Mouse (Mus musculus) layer of hippocampus, postnatal 36 days (tissue): ENCODE measurements around the gene Vmn1r55. TPM values are rescaled to one million over a fixed set of nuclear protein-coding genes. Genes with fewer than 3 reads are reported as not detected.
"Not testable (repeated sequence)": the region's sequence is repeated elsewhere in the genome, so short reads cannot be mapped to it uniquely, and the experiment has no call there.

Source experiments
- DNase-seq, 2 experiments: peaks; one replicate each; pipeline ENCODE4 v3.0.0; 2022
- total RNA-seq, 2 experiments: library from RNA; stranded (reverse); gene quantifications; 2 replicates each; pipeline ENCODE4 v1.2.3; 2021

Vmn1r55 gene
- total RNA-seq: not detected

DNA sequence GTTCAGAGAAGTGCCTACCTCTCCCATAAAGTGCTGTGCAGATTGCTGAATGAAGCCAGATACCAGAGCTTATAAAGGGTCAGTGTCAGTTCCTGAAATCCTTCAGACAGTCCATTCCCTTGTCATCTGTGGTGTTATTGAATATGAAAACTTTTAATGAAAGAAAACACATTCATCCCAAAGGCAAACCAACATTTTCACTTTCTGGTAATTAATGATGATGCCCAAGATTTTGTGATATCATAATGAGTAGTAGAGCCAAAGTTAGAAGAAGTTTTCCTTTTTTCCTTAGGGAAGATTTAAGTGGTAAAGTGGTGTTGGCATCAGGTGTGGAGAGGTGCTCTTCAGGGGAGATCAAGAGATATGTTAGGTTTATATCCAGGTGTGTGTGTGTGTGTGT is at the start of gene Vmn1r55:
Vmn1r55 (minus strand) TSS at position 101 of the 400 bp plus-strand sequence.
- DNase-seq: not testable (repeated sequence)

DNA sequence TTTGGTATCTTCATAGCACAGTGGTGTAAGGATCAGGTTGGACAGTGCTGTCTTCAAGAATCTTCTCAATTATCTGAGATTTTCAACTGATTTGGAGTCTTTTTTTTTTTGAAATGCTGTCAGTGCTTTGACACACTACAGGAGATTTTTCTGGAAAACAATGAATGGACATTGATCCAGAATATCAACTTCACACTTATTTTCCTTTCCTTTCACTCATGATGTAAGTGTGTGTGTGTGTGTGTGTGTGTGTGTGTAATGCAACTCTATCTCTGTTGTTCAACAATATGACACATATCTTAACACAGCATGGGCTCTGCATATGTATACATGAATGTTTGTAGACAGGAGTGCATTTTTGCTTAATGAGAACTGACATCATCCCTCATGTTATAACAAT is 47.2 kb upstream of the Vmn1r55 start, which contains the start of gene Vmn1r56:
Vmn1r56 (minus strand) TSS at position 101 of the 400 bp plus-strand sequence.
- not testable (repeated sequence) for DNase-seq

DNA sequence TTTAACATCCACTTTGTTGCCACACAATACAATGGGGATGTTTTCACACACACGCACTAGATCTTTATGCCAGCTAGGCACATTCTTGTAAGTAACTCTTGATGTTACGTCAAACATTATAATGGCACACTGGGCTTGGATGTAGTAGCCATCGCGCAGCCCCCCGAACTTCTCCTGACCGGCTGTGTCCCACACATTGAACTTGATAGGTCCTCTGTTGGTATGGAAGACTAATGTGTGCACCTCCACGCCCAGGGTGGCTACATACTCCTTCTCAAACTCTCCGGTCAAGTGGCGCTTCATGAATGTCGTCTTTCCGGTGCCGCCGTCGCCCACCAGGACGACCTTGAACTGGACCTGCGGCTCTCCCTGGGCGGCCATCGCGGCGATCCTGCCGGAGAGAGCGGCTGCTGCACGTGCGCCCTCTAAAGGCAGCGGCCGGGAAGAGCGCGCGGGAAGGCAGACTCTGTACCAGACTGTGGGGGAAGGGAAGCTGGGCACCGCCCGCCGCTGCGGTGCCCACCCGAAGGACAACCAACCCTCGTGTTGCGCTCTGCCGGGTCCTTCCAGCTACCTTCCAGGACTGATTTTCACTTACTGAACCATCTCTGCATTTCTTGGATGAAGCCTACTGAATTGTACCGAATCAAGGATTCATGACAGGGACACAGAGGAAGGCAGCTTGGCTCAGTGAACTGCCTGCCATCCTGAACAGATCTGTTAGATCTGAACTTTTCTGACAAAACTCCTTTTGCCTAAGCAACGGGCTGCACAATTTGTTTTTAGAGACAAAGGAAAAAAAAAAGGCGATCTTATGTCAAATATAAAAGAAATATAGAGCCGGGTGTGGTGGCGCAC is 23.7 kb downstream of the Vmn1r55 start, which contains the start of gene Rasl2-9:
Rasl2-9 (minus strand) TSS at position 402 of the 858 bp plus-strand sequence.
- peak; percentile 75 to 80 for DNase-seq

DNA sequence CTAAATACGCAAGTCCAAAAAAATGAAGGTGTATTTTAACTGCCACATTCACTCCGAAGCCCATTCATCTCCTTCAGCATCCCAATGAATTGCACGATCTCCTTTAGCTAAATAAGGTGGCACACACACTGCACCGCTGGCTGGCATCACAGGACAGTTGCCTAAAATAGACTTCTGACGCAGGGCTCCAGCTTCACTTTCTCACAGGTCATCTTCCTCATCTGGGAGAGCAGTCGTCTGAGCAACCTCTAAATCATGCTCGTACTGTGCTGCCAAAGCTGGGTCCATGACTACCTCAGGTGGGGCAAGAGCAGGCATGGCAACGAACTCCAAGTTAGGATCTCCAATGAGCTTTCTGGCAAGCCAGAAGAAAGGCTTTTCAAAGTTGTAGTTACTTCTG is 24.4 kb downstream of the Vmn1r55 start:
- DNase-seq: no peak

DNA sequence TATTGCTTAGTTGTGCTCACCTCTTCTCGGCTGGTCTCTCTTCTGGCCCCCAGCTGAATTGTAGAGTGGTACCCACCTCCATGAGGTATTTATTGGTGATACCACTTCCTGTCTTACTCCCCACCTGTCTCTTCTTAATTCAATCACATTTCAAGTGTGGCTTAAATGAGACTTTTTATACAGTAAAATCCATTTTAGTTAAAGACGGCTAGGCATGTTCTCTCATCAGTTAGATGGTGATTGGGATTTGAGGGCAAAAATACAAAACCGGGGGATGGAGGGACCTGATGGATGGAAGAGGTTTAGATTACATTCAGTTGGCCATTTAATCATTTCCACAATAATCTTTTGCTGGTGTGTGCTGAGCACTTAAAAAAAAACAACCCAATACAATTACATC is 32.6 kb downstream of the Vmn1r55 start, which contains the start of gene Rfpl4:
Rfpl4 (minus strand) TSS at position 101 of the 400 bp plus-strand sequence.
- no peak for DNase-seq

DNA sequence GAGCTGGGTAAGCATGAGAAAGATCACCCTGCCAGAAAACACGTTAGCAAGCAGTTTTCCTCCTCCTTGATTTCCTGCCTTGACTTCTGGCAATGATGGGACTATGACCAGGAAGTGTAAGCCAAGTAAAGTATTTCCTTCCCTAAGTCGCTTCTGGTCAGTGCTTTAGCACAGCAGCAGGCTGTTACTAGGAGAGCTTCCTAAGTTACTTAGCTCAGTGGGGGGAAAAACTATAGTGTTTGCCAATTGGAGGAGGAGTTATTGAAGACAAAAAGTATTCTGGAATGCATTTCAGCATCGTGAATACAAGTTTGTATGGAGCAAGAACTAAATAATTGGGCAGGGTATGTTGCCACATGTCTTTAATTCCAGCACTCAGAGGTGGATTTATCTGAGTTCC is 36.8 kb downstream of the Vmn1r55 start:
- no peak for DNase-seq

DNA sequence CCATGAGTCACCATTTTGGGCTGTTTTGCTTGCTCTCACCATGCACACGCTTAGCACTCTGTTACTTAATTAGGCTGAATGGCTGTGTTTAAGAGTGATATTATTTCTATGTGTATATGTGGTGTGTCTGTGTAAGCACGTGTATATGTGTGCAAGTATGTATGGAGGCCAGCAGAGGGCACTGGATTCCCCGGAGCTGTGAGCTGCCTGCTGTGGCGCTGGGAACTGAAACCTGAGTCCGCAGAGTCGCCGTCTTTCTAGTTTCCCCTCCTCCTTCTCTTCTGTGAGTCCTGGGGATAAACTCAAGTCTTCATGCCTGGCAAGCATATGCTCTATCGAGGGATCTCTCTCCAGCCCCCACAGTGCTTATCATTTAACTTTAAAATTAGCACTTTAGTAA is 40.2 kb downstream of the Vmn1r55 start:
- DNase-seq: no peak

DNA sequence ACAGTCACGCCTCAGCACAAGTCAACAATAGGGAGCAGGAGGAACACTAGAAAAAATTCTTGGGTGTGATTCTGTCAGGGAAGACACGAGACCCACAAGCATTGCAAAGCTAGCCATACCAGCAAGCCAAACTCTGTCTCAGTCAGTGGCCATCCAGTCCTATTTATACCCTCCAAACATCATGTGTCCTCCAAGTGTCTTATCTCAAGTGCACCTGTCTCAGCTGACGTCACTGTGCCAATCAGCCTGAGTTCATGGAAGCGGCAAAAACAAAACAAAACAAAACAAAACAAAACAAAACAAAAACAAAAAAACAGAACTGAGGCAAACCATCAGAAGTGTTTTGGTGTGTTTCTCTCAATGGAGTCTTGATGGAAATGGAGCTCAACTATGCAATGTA is 41.2 kb downstream of the Vmn1r55 start:
- no peak for DNase-seq

- DNase-seq: no peak
Measured at GRCm38 (mm10) chr7:5102564-5102963, 46.9 kb downstream of the Vmn1r55 start.

DNA sequence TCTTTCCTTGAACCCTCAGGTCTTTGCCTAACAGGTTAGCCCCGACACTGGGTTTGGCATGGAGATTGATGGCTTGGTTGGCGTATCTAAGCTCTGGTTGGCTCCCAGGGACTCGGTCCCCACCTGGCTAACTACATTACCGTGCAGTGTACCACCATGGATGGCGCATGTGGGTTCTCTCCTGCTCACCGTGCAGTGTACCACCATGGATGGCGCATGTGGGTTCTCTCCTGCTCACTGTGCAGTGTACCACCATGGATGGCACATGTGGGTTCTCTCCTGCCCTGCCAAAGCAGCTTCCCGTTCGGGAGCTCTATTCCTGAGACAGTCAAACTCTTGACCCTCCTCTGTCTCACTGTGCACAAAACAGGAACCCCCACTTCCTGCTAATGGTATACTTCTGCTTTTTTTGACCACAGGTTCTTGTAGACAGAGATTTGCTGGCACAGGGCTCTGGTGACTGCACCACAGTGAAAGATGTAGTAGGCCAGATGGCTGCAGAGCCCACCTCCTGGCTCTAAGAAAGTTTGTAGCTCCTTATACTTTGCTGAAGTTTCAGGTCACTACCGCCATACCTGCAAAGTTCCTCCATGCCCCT is 48.3 kb downstream of the Vmn1r55 start:
- no peak for DNase-seq

DNA sequence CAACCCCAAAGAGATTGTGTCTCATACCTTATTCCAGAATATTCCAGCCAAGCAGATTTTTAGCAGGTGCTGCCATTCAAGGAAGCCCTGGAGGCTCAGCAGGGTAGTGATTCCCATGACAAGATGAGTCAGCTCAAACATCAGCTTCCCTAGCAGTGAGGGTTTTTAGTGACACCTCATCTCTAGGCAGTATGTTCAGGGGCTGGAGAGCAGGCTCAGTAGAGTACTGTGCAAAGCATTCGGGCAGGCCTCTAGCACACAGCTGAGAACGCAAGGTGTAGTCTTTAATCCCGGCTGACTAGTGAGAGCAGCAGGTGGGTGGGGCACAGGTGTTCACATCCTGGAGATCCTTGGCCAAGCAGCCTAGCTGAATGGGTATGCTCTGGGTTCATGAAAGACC is 49.7 kb downstream of the Vmn1r55 start:
- DNase-seq: no peak

- no peak for DNase-seq
Measured at GRCm38 (mm10) chr7:5098769-5099168, 50.7 kb downstream of the Vmn1r55 start.

- DNase-seq: peak; percentile 49 to 54
Measured at GRCm38 (mm10) chr7:5092831-5093510, 56.5 kb downstream of the Vmn1r55 start.

- DNase-seq: no peak
Measured at GRCm38 (mm10) chr7:5092381-5092780, 57.1 kb downstream of the Vmn1r55 start.

GRCm38 (mm10) chr7:5091008-5091728 is 58.3 kb downstream of the Vmn1r55 start:
- peak; percentile 47 to 67 for DNase-seq

GRCm38 (mm10) chr7:5089853-5090252 is 59.6 kb downstream of the Vmn1r55 start:
- DNase-seq: no peak

GRCm38 (mm10) chr7:5087886-5088285 is 61.6 kb downstream of the Vmn1r55 start:
- no peak for DNase-seq

GRCm38 (mm10) chr7:5086921-5087440 is 62.5 kb downstream of the Vmn1r55 start:
- no peak for DNase-seq

DNA sequence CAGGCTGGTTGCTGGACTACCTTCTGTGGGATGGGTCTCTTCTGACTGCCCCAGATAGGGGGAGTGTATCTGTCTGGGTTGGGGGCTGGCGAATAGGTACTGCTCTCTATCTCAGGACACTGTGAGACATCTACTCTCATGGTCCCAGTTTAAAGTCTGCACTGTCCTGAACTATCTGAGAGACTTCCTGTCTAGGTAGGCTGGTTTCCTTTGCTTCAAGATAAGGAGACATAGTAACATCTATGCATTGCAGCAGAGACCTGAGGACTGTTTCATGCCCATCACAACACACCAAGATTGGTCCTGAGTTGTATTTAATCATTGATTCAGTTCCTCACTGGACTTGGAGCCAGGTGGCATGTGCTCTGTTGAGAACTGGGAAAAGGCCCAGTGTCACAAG is 64.0 kb downstream of the Vmn1r55 start:
- no peak for DNase-seq

- DNase-seq: no peak
Measured at GRCm38 (mm10) chr7:5083325-5084105, 66.0 kb downstream of the Vmn1r55 start.

GRCm38 (mm10) chr7:5081939-5082338 is 67.5 kb downstream of the Vmn1r55 start:
- DNase-seq: no peak
